Mouse (Mus musculus): ENCODE results near the gene Ctsz. TPM values are rescaled to one million over a fixed set of nuclear protein-coding genes. Genes with fewer than 3 reads are reported as not detected.

Ctsz gene
- polyA plus RNA-seq, 1 experiment: 307 TPM

GRCm38 (mm10) chr2:174436916-174437696 is 1.7 kb downstream of the Ctsz start:
- no peaks in the 10 kb centered on the region for H3K27me3 ChIP-seq (ENCODE audit: control insufficient read depth, insufficient read depth, low read length)
- H3K4me3 ChIP-seq (ENCODE audit: extremely low read depth, insufficient read depth, insufficient read length): peak overlapping the region; percentile 91
- TF ChIP-seq POLR2A (IDR thresholded peaks at IDR 0.05; ENCODE audit: low read depth, low read length): no peak
- TF ChIP-seq CTCF (IDR thresholded peaks at IDR 0.05; ENCODE audit: extremely low read depth, insufficient read depth, insufficient read length, insufficient replicate concordance): no peak
- peak overlapping the region; percentile 94 for H3K27ac ChIP-seq (ENCODE audit: insufficient read depth, low read length)
- peak in 1 of 2 experiments; percentile 32 for DNase-seq (ENCODE audit: low read depth in 1 of 2, low spot score in 2 of 2)
- peaks cover 37% of the 10 kb centered on the region for H3K4me1 ChIP-seq (ENCODE audit: control insufficient read depth, insufficient read depth, insufficient read length)
- H3K36me3 ChIP-seq (ENCODE audit: control insufficient read depth, insufficient read depth, low read length): peaks cover 16% of the 10 kb centered on the region
- 58% methylated on average over 7 of the region's 7 CpGs for WGBS

GRCm38 (mm10) chr2:174436076-174436701 is 2.6 kb downstream of the Ctsz start:
- WGBS: 49% methylated on average over 26 of the region's 26 CpGs
- H3K27ac ChIP-seq (ENCODE audit: insufficient read depth, low read length): peak overlapping the region; percentile 94
- no peaks in the 10 kb centered on the region for H3K27me3 ChIP-seq (ENCODE audit: control insufficient read depth, insufficient read depth, low read length)
- H3K36me3 ChIP-seq (ENCODE audit: control insufficient read depth, insufficient read depth, low read length): peaks cover 16% of the 10 kb centered on the region
- H3K4me1 ChIP-seq (ENCODE audit: control insufficient read depth, insufficient read depth, insufficient read length): peaks cover 37% of the 10 kb centered on the region
- peak overlapping the region; percentile 24; the same call in 1 of the 2 replicates for H3K4me3 ChIP-seq (ENCODE audit: extremely low read depth, insufficient read depth, insufficient read length)
- DNase-seq (ENCODE audit: low read depth in 1 of 2, low spot score in 2 of 2): peak; percentile 77 to 82
- TF ChIP-seq POLR2A (IDR thresholded peaks at IDR 0.05; ENCODE audit: low read depth, low read length): peak; percentile 1; the same call in 1 of the 2 replicates
- TF ChIP-seq CTCF (IDR thresholded peaks at IDR 0.05; ENCODE audit: extremely low read depth, insufficient read depth, insufficient read length, insufficient replicate concordance): no peak

GRCm38 (mm10) chr2:174434943-174435342 is 3.9 kb downstream of the Ctsz start:
- no peak for DNase-seq (ENCODE audit: low read depth in 1 of 2, low spot score in 2 of 2)
- no peak for TF ChIP-seq CTCF (IDR thresholded peaks at IDR 0.05; ENCODE audit: extremely low read depth, insufficient read depth, insufficient read length, insufficient replicate concordance)
- TF ChIP-seq POLR2A (IDR thresholded peaks at IDR 0.05; ENCODE audit: low read depth, low read length): no peak
- H3K4me3 ChIP-seq (ENCODE audit: extremely low read depth, insufficient read depth, insufficient read length): no peak overlapping the region
- H3K4me1 ChIP-seq (ENCODE audit: control insufficient read depth, insufficient read depth, insufficient read length): peaks cover 34% of the 10 kb centered on the region
- H3K36me3 ChIP-seq (ENCODE audit: control insufficient read depth, insufficient read depth, low read length): peaks cover 19% of the 10 kb centered on the region
- no peak overlapping the region for H3K27ac ChIP-seq (ENCODE audit: insufficient read depth, low read length)
- no peaks in the 10 kb centered on the region for H3K27me3 ChIP-seq (ENCODE audit: control insufficient read depth, insufficient read depth, low read length)
- WGBS: 95% methylated on average over 9 of the region's 9 CpGs

GRCm38 (mm10) chr2:174428996-174429591 is 9.7 kb downstream of the Ctsz start:
- WGBS: 93% methylated on average over 10 of the region's 10 CpGs
- no peak for DNase-seq (ENCODE audit: low read depth in 1 of 2, low spot score in 2 of 2)
- TF ChIP-seq CTCF (IDR thresholded peaks at IDR 0.05; ENCODE audit: extremely low read depth, insufficient read depth, insufficient read length, insufficient replicate concordance) (no peak), POLR2A (IDR thresholded peaks at IDR 0.05; ENCODE audit: low read depth, low read length) (no peak)
- H3K27ac ChIP-seq (ENCODE audit: insufficient read depth, low read length): no peak overlapping the region
- H3K27me3 ChIP-seq (ENCODE audit: control insufficient read depth, insufficient read depth, low read length): no peaks in the 10 kb centered on the region
- H3K4me3 ChIP-seq (ENCODE audit: extremely low read depth, insufficient read depth, insufficient read length): no peak overlapping the region
- peaks cover 57% of the 10 kb centered on the region for H3K36me3 ChIP-seq (ENCODE audit: control insufficient read depth, insufficient read depth, low read length)
- H3K4me1 ChIP-seq (ENCODE audit: control insufficient read depth, insufficient read depth, insufficient read length): peaks cover under 1% of the 10 kb centered on the region

GRCm38 (mm10) chr2:174428076-174428835 is 10.6 kb downstream of the Ctsz start:
- Histone ChIP-seq H3K27me3 (ENCODE audit: control insufficient read depth, insufficient read depth, low read length) (no peaks in the 10 kb centered on the region), H3K4me3 (ENCODE audit: extremely low read depth, insufficient read depth, insufficient read length) (no peak overlapping the region), H3K4me1 (ENCODE audit: control insufficient read depth, insufficient read depth, insufficient read length) (no peaks in the 10 kb centered on the region), H3K27ac (ENCODE audit: insufficient read depth, low read length) (no peak overlapping the region), H3K36me3 (ENCODE audit: control insufficient read depth, insufficient read depth, low read length) (peaks cover 59% of the 10 kb centered on the region)
- no peak for DNase-seq (ENCODE audit: low read depth in 1 of 2, low spot score in 2 of 2)
- TF ChIP-seq CTCF (IDR thresholded peaks at IDR 0.05; ENCODE audit: extremely low read depth, insufficient read depth, insufficient read length, insufficient replicate concordance) (no peak), POLR2A (IDR thresholded peaks at IDR 0.05; ENCODE audit: low read depth, low read length) (no peak)
- WGBS: 89% methylated on average over 18 of the region's 18 CpGs

GRCm38 (mm10) chr2:174426856-174427255 is 12.0 kb downstream of the Ctsz start:
- DNase-seq (ENCODE audit: low read depth in 1 of 2, low spot score in 2 of 2): no peak
- Histone ChIP-seq H3K4me1 (ENCODE audit: control insufficient read depth, insufficient read depth, insufficient read length) (no peaks in the 10 kb centered on the region), H3K27me3 (ENCODE audit: control insufficient read depth, insufficient read depth, low read length) (no peaks in the 10 kb centered on the region), H3K36me3 (ENCODE audit: control insufficient read depth, insufficient read depth, low read length) (peaks cover 57% of the 10 kb centered on the region), H3K4me3 (ENCODE audit: extremely low read depth, insufficient read depth, insufficient read length) (no peak overlapping the region), H3K27ac (ENCODE audit: insufficient read depth, low read length) (no peak overlapping the region)
- TF ChIP-seq POLR2A (IDR thresholded peaks at IDR 0.05; ENCODE audit: low read depth, low read length) (no peak), CTCF (IDR thresholded peaks at IDR 0.05; ENCODE audit: extremely low read depth, insufficient read depth, insufficient read length, insufficient replicate concordance) (no peak)
- 93% methylated on average over 12 of the region's 12 CpGs for WGBS
